Mouse (Mus musculus) inflammation-experienced regulatory T-cells, adult 6 months (primary cell): ENCODE measurements around the gene Stil. TPM values are rescaled to one million over a fixed set of nuclear protein-coding genes. Genes with fewer than 3 reads are reported as not detected.
A peak's percentile ranks its signal among the peaks of the same experiment; 100 is the strongest.

Experiments
- ATAC-seq: one replicate; pipeline ENCODE4 v1.8.0; 2017
- polyA plus RNA-seq, 3 experiments: library from polyadenylated mRNA; unstranded; fragments of 100-300 nt; shearing (Covaris generic); gene quantifications; one replicate each; pipeline ENCODE4 v1.2.1; 2017

Gene Stil
- polyA plus RNA-seq, 3 experiments from 2014 or later = 0.70 to 13.9 (median 1.4) TPM

- no peak for ATAC-seq
Measured at GRCm38 (mm10) chr4:115051245-115051644, 51.3 kb downstream of the Stil start.

GRCm38 (mm10) chr4:115052343-115053005 lies 52.5 kb downstream of the Stil start:
- no peak for ATAC-seq

DNA sequence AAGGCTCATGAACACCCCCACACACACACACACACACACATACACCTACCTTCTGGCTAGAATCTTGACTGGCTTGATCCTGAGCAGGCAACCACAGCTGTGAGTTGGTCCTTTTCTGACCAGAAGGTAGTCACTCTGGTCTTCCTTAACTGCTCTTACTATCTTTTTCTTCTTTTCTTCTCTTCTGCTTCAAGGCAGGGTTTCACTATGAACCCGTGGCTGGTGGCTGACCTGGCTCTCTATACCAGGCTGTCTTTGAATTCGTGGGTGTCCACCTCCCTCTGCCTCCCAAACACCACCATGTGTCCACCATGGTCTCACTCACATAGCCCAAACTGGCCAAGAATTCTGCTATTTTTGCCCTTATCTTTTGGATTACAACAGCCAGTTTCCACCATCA lies 55.1 kb downstream of the Stil start:
- ATAC-seq = no peak

DNA sequence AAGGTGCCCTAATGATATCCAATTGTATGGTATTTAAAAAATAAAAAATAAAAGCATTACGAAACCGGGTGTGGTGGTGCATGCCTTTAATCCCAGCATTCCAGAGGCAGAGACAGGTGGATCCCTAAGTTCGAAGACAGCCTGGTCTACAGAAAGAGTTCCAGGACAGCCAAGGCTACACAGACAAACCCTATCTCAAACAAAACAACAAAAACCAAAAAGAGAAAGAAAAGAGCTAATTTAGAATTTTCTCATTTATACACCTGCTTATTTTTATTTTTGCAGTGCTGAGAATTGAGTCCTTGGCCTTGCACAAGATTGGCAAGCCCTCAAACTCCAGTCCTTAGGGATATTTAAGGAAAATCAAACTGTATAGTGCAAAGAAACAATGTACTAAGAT lies 55.7 kb downstream of the Stil start:
- ATAC-seq = no peak

- ATAC-seq = peak; percentile 20
Measured at GRCm38 (mm10) chr4:115056371-115056920, 56.5 kb downstream of the Stil start, which contains the start of gene Tal1. TSS of gene Tal1 (plus strand) at chr4:115056426.

- ATAC-seq = peak; percentile 53
Measured at GRCm38 (mm10) chr4:115056921-115057673, 57.1 kb downstream of the Stil start.

GRCm38 (mm10) chr4:115057674-115058316 lies 57.8 kb downstream of the Stil start:
- no peak for ATAC-seq

DNA sequence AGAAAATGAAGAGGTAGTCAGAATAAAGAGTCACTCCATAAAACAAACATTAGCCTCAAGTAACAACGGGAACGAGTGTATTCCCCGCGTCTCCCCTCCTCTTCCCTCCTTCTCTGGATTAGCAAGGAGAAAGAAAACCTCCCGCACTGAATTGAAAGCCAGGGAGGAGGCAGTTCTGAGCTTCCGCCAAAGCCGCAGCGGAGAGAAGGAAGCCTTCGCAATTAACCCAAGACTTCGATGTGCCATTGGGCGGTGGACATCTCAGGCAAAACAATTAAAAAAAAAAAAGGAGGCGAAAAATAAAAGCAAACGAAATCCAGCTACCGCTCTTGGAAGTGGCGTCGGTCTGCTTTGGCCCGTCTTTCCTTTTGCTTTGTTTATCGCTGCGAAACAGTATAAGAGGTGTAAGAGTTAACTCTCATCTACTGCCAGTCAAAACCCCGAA lies 58.4 kb downstream of the Stil start:
- ATAC-seq = peak; percentile 23

DNA sequence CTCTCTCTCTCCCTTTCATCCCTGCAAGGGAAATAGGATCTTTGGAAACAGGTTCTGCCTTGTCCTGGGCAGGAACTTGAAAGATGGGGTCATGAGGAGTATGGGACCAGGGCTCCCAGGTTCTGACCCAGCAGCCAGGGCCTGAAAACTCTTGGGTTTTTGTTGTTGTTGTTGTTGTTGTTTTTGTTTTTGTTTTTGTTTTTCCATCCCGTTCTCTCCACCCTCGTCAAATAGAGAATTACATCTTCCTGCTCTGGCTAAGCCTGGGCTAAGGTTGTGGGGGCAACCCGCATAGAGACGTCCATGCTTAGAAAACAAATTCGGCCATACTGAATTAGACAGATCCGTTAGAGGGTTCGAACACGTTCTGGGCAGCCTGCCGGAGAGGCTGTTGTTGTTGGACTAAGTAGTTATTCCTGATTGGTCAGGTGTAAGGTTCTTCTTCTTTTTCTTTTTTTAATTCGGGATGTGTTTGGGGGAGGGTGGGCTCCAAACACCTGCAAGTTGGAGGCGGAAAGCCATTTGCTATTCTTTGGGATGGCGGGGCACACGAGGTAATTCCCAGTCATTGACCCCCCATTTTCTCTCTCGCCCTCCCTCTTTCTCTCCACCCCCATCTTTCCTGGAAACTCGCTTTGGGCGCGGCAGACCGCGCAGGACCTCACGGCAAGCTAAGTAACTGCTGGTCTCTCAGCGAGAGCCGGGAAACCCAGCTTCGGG lies 59.1 kb downstream of the Stil start:
- ATAC-seq = no peak

DNA sequence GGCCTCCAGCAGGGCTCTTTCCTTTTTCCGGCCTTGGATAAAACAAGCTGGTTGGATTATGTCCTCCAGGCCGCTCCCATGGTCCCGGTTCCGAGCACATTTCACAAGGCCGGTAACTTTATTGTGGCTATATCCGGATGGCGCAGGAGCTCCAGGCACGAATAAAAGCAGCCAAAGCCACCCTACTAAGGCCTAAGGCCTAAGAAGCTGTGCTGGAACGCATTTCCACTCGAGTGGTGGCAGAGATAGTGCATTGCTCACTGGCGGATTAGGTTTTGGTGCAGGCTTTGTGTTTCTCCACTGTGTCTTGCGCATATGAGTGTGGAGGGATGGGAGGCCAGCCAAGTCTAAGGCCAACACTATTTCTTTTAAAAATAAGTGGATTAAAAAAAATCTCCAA lies 59.9 kb downstream of the Stil start:
- no peak for ATAC-seq

DNA sequence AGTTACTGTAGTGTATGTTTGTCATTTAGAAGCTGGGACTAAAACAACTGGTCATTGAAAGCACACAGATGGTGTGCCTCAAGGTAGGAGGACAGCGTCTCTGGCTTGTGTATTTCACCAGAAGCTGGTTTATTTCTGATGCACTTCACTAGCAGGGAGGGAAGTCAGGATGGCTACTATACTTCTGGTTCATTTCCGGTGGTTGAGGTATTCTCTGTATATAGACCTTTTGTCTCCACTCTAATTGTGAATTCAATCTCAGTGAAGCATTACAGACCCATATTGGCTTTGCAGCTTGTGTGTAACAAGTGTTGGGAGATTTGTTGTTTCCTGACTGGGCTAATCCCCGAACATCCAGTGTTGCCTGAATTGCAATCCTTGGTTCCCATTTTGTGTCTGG lies 60.8 kb downstream of the Stil start:
- ATAC-seq = no peak

GRCm38 (mm10) chr4:115062540-115062874 lies 62.5 kb downstream of the Stil start:
- no peak for ATAC-seq

DNA sequence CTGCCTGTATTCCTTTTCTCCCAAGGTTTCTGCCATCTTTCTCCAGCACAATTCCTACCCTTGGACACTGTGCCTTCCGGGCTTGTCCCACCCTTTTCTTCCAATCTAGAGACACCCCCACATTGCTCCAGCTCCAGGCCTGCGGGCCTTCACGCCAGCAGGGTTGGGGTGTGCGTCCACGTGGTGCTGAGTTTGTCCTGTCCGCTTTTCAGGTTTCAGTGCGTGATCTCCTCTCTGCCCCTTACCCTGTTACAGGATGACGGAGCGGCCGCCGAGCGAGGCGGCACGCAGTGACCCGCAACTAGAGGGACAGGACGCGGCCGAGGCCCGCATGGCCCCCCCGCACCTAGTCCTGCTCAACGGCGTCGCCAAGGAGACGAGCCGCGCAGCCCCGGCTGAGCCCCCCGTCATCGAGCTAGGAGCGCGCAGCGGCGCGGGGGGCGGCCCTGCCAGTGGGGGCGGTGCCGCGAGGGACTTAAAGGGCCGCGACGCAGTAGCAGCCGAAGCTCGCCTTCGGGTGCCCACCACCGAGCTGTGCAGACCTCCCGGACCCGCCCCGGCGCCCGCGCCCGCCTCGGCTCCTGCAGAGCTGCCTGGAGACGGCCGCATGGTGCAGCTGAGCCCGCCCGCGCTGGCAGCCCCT lies 63.0 kb downstream of the Stil start:
- ATAC-seq = peak; percentile 41

DNA sequence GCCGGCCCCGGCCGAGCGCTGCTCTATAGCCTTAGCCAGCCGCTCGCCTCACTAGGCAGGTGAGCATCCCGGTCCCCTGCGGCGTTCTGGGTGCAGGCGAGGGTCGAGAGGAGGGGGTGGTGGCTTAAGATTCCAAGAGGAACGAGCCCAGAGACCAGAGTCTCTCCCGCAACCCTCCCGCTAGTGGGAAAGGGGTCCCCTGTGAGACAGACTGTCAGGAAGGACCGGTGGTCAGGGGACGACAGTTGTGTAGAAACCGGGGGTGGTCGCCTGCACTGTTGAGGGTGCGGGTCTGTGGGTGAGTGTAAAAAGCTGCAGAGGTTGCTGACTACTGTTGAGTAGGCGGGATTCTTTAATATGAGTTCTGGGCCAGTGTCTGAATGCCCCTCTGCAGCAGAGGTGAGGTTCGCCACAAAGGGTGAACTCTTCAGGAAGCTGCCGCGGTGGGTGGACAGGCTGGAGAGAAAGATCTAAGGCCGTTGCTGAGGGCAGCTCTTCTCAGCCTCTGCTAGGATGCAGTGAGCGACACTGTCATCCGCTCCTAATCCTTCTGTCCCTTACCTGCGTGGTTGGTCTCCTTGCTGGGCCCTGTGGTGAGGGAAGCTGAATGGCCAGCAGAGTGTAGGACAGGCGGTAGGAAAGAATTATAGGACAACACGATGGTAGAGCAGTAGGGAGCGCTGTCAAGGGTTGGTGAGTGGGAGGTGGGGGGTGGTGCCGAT lies 63.7 kb downstream of the Stil start:
- no peak for ATAC-seq

DNA sequence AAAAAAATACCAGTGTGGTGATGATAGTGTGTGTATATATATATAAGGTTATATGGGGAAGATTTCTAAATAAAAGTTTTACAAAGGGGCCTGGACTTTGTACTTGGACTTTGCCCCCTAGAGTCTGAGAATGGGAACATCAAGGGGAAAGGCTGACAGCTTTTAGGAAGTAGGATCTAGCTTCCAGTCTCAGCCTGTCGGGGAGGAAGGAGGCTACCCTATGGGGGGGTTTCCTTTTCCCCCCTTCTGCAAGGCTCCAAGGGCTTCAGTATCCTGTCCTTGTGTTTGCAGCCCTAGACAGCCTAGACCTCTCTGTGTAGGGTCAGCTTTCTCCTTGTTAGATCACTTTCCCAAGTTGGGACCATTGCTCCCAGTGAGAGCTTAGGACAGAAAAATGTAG lies 71.7 kb downstream of the Stil start:
- no peak for ATAC-seq

DNA sequence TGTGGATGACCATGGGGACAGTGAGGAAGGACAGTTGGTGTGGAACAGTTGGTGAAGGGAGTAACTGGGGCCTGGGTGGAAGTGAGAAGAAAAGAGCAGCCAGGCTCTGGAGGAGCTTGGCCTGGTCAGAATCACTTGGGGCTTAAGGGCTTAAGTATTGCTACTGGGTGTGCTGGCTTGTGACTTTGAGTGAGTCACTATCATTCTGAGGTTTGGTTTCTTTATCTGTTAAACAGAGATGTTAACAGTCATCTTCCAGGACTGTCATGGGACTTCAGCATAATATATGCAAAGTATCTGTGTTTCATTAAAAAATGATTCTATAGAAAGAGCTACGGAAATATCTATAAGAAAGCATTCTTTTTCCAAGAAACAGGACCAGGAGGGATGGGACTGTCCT lies 74.8 kb downstream of the Stil start:
- ATAC-seq = peak; percentile 58

GRCm38 (mm10) chr4:115075204-115075915 lies 75.4 kb downstream of the Stil start:
- ATAC-seq = peak; percentile 92

DNA sequence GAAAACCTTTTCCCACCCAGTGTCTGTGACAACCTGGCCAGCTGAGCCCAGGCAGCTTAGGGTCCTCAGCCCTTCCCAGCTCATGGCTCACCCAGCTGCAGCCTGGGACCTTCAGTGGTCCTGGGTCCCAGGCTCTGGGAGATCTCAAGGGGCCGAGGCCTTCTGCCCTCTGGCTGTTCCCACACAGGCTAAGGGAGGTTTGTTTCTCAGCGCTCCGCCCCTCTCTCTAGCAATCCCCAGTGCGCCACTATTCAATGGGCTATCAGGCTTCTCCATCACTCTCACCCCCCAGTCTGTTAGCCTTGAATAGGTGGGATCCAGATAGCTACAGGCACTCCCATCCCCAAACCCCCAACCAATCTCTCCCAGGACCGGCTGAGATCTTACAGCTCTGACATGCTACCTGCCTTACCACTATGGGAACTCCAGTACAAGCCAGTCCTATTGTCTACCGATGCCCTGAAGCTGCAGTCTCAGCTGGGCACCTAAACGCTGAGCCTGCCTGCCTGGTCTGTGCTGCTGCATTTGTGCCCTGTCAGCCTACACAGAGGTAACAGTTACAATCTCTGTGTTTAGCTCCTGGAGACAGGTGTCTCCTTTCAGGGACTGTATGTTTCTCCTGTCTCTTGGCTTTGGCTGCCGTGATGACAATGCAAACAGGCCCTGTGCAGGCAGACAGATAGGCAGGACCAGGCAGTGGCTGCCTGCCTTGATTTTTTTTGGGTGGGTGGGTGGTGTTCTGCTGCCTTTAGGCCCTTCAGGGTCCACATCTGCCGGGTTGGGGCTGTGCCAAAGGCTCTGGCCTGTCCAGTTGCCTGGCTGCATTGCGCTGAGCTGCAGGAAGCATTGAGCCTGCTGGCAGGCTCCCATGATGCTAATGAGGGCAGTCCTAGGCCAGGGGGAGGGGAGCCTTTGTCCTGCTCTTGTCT lies 79.2 kb downstream of the Stil start:
- ATAC-seq = no peak

DNA sequence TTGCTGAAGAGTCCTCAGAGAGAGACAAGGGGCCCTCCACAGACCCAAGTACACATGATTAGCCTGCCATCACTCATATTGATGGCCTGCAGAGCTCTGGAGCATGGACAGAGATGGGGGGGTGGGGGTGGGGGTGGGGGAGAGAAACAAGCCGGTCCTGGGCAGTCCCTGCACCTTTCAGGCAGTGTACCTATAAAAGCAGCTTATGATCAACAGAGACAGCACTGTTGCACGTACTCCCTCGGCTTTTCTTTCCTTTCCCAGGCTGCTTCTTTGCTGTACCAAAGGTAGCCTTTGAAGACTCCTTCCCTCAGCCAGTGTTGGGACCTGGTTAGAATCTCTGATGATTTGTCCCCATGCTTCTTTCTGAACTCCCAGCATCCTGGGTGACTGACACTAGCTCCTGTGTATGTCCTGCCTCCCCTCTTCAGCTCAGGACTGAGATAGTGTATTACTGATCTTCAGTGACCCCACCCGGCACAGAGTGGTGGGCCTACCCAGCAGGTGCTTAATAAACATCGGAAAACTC lies 79.9 kb downstream of the Stil start:
- ATAC-seq = no peak
